Mouse (Mus musculus) myocyte (in vitro differentiated cells): ENCODE data around the gene Acbd4. TPM values are rescaled to one million over a fixed set of nuclear protein-coding genes. Genes with fewer than 3 reads are reported as not detected.

Source experiments
- polyA plus RNA-seq: library from polyadenylated mRNA; unstranded; fragments of >200 nt; fragmentation: generic; extraction: Trizol; gene quantifications from one replicate; pipeline ENCODE4 v1.2.1, GENCODE M21; 2012; ENCODE audit warnings: missing spikeins

Gene Acbd4
- polyA plus RNA-seq, 1 experiment, result 55.2 TPM

Other genes starting within 250 kb of the Acbd4 start
- gene Eftud2, start 220.7 kb upstream of the Acbd4 start, polyA plus RNA-seq, result 104 TPM
- gene Ccdc103, start 220.5 kb upstream of the Acbd4 start, polyA plus RNA-seq, result 1.4 TPM
- not detected for gene Fam187a, start 216.5 kb upstream of the Acbd4 start, polyA plus RNA-seq
- gene Gfap, start 200.8 kb upstream of the Acbd4 start, polyA plus RNA-seq, result 0.16 TPM
- gene Kif18b, start 176.6 kb upstream of the Acbd4 start, polyA plus RNA-seq, result 18.4 TPM
- gene C1ql1, start 155.0 kb upstream of the Acbd4 start, polyA plus RNA-seq, result 0.74 TPM
- gene Nmt1, start 73.5 kb upstream of the Acbd4 start, polyA plus RNA-seq, result 77.1 TPM
- 199 TPM for gene Dcakd, start 73.3 kb upstream of the Acbd4 start, polyA plus RNA-seq
- gene Plcd3, start within 50 bp of the Acbd4 start, polyA plus RNA-seq, result 20.6 TPM
- 18.7 TPM for gene Hexim1, start 14.5 kb downstream of the Acbd4 start, polyA plus RNA-seq
- gene Hexim2, start 30.7 kb downstream of the Acbd4 start, polyA plus RNA-seq, result 8.8 TPM
- 15.6 TPM for gene Fmnl1, start 69.4 kb downstream of the Acbd4 start, polyA plus RNA-seq
- gene 1700023F06Rik, start 106.9 kb downstream of the Acbd4 start, polyA plus RNA-seq, result not detected
- 0.04 TPM for gene Spata32, start 116.8 kb downstream of the Acbd4 start, polyA plus RNA-seq
- 12.9 TPM for gene Map3k14, start 165.8 kb downstream of the Acbd4 start, polyA plus RNA-seq